Mouse (Mus musculus): ENCODE measurements around the gene Hepacam2.

DNA sequence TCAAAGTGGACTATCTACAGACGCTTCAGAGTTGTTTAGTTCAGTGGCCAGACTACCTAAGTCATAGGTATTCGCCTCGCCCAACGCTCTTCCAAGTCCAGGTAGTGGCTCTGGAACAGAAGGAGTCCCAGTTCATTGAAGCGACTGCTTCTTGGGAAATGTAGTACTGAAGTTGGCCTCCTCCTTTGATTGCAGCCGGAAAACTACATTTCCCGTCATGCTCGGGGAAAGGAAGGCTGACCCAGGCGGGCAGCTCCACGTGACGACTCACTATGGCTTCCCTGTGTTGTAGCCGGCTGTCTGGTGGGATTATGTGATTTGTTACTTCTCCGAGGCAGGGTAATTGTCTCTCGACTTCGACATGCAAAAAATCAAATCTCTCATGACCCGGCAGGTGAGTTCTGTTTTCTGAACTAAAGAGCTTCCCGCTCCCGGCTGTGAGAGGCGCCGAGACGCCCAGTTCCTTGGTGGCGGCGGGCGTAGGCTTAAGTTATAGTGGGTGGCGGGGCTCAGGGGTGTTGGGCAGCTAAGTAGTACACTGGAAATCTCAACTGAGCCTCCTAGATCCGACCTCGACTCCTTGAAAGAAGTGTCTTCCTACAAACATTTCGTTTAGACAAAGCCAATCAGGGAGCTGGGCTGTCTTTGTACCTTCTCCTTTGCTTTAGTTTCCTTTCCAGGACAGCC, at the start of gene Hepacam2, which contains the start of gene Vps50:
- no peak for TF ChIP-seq CTCF (IDR thresholded peaks at IDR 0.05; ENCODE audit: borderline replicate concordance, insufficient read depth, low read length)
- peak; percentile 71 for TF ChIP-seq POLR2A (IDR thresholded peaks at IDR 0.05; ENCODE audit: low read depth, low read length)

Measured in embryonic fibroblast, embryonic 13.5 days (primary cell).